Mouse (Mus musculus) hindbrain, embryonic 16.5 days (tissue): ENCODE data around the gene Selenoo. TPM values are rescaled to one million over a fixed set of nuclear protein-coding genes. Genes with fewer than 3 reads are reported as not detected.

Experiments
- ATAC-seq: fragments of 200-750 bp; cut with Nextera tagmentation; 2 replicates; pipeline ENCODE4 v1.8.0; 2017; ENCODE audit warnings: moderate TSS enrichment, moderate library complexity
- H3K27ac ChIP-seq: fragments of 300-500 bp; sonication (generic); 2 replicates; pipeline ENCODE4 v1.5.1; 2014; ENCODE audit warnings: low read depth, mild to moderate bottlenecking, control low read depth, low read length, moderate library complexity
- H3K27me3 ChIP-seq: fragments of 300-500 bp; sonication (generic); replicated peaks from 2 replicates; pipeline ENCODE4 v1.6.1; 2014; ENCODE audit warnings: low read length; ENCODE audit not compliant: control insufficient read depth, insufficient read depth
- H3K36me3 ChIP-seq: fragments of 300-500 bp; sonication (generic); 2 replicates; pipeline ENCODE4 v1.6.1; 2014; ENCODE audit warnings: mild to moderate bottlenecking, low read length, moderate library complexity, mixed read lengths; ENCODE audit not compliant: control insufficient read depth, insufficient read depth
- H3K4me1 ChIP-seq: fragments of 300-500 bp; sonication (generic); 2 replicates; pipeline ENCODE4 v1.6.1; 2014; ENCODE audit warnings: low read depth, low read length; ENCODE audit not compliant: control insufficient read depth, insufficient read depth
- H3K4me2 ChIP-seq: fragments of 300-500 bp; sonication (generic); 2 replicates; pipeline ENCODE4 v1.6.1; 2014; ENCODE audit warnings: mild to moderate bottlenecking, low read length, control low read depth, moderate library complexity
- H3K4me3 ChIP-seq: fragments of 300-500 bp; sonication (generic); 2 replicates; pipeline ENCODE4 v1.5.1; 2014; ENCODE audit warnings: mild to moderate bottlenecking, low read length, control low read depth, moderate library complexity
- H3K9ac ChIP-seq: fragments of 300-500 bp; sonication (generic); 2 replicates; pipeline ENCODE4 v1.6.1; 2014; ENCODE audit warnings: low read depth, mild to moderate bottlenecking, control low read depth, low read length, moderate library complexity
- H3K9me3 ChIP-seq: fragments of 300-500 bp; sonication (generic); 2 replicates; pipeline ENCODE4 v1.6.1; 2014; ENCODE audit warnings: mild to moderate bottlenecking, low read length, moderate library complexity; ENCODE audit not compliant: control insufficient read depth
- WGBS: fragments of 180-500 bp; shearing (Covaris S2); extraction: QIAGEN DNeasy Blood & Tissue Kit; methylation state at CpG from one replicate; pipeline ENCODE4 v1.1.7; 2014; 5-methylcytosine and 5-hydroxymethylcytosine counted together
- polyA plus RNA-seq: library from polyadenylated mRNA; unstranded; fragments of >200 nt; fragmentation: Nextera tagmentation; extraction: Ambion mirVana; gene quantifications from 2 replicates; pipeline ENCODE4 v1.2.1, GENCODE M21; 2015

The Selenoo gene
- polyA plus RNA-seq, 1 experiment from 2014 or later = 16.4 TPM

DNA sequence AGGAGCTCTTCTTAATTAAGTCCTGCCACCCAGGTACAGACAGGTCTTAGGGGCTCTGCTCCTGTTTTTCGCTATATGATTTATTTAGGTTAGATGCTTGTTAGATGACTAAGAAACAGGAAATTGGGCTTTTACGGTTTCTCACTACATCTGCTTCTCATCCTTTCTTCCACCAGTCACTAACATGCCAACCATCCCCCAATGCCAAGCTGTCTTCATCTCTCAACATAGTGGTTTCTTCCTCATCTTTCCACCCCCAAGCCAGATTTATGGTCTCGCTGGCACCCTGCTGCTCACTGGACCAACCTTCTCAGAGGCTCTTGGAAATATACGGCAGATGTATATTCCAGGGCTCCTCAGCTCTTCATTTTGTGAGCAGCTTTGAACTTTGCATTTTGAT lies 1.8 kb downstream of the Selenoo start:
- Histone ChIP-seq H3K36me3 (peaks cover 36% of the 10 kb centered on the region), H3K9ac (no peak overlapping the region), H3K4me3 (no peak overlapping the region), H3K4me2 (no peak overlapping the region), H3K27me3 (no peaks in the 10 kb centered on the region), H3K9me3 (no peaks in the 10 kb centered on the region), H3K4me1 (peaks cover 15% of the 10 kb centered on the region), H3K27ac (no peak overlapping the region)
- 90% methylated on average over 4 of the region's 4 CpGs for WGBS
- no peak for ATAC-seq

DNA sequence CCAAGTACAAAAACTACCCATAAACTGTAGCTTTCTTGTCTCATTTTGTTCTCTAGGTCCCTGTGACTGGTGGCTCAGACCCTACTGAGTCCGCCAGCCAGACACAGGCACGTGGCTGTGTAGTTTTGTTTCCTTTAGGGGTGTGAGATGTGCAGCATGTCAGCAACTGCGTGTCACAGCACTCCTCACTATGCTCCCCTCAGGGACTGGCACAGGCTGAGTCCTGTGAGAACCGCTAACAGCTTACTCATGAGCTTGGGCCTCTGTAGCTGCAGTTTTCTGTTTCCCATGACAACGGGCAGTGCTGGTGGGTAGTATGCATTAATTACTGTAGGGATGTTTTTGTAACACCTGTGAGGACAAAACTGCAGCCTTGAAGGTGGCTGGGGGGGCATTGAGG lies 3.3 kb downstream of the Selenoo start:
- Histone ChIP-seq H3K4me1 (peaks cover 15% of the 10 kb centered on the region), H3K9ac (no peak overlapping the region), H3K4me3 (no peak overlapping the region), H3K4me2 (no peak overlapping the region), H3K9me3 (no peaks in the 10 kb centered on the region), H3K36me3 (peaks cover 36% of the 10 kb centered on the region), H3K27ac (no peak overlapping the region), H3K27me3 (no peaks in the 10 kb centered on the region)
- WGBS = 77% methylated on average over 5 of the region's 5 CpGs
- ATAC-seq = no peak

DNA sequence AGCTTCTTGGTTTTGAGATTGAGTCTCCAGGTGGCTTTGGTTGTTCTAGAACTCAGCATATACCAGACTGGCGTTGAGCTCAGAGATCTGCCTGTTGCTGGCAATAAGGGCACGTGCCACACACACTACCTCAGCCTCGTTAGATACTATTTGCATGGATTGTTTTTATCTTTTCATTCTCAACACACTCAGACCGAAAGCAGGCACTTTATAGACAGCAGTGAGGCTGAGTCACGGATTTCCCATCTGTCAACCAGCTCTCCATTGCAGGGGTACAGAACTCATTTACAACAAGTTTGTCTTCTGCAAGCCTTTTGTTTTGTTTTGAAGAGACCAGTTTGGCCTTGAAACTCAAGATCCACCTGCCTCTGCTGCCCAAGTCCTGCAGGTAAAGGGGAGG lies 8.6 kb downstream of the Selenoo start:
- no peaks in the 10 kb centered on the region for H3K27me3 ChIP-seq
- no peaks in the 10 kb centered on the region for H3K9me3 ChIP-seq
- no peak overlapping the region for H3K27ac ChIP-seq
- ATAC-seq = no peak
- H3K9ac ChIP-seq = no peak overlapping the region
- no peak overlapping the region for H3K4me3 ChIP-seq
- H3K36me3 ChIP-seq = peaks cover 78% of the 10 kb centered on the region
- H3K4me1 ChIP-seq = no peaks in the 10 kb centered on the region
- no peak overlapping the region for H3K4me2 ChIP-seq
- 93% methylated on average over 5 of the region's 5 CpGs for WGBS

DNA sequence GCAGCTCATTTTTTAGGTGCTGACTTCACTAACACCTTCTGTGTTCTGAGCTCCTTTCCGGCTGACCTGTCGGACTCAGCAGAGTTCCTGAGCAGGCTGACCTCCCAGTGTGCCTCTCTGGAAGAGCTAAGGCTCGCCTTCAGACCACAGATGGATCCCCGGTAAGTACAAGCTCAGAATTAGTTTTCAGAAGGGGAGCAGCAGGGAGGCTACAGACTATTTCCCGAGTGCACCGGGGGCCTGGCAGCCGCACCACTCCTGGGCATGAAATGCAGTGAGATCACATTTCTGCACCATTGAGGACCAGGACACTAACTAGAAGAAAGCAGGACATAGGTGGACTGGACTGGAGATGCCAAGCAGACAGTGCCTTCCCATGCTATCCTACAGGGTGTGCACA lies 9.7 kb downstream of the Selenoo start:
- no peak overlapping the region for H3K9ac ChIP-seq
- no peak overlapping the region for H3K27ac ChIP-seq
- no peaks in the 10 kb centered on the region for H3K9me3 ChIP-seq
- WGBS = 89% methylated on average over 7 of the region's 7 CpGs
- H3K4me1 ChIP-seq = no peaks in the 10 kb centered on the region
- H3K27me3 ChIP-seq = no peaks in the 10 kb centered on the region
- no peak overlapping the region for H3K4me2 ChIP-seq
- ATAC-seq = no peak
- no peak overlapping the region for H3K4me3 ChIP-seq
- H3K36me3 ChIP-seq = peaks cover 79% of the 10 kb centered on the region

DNA sequence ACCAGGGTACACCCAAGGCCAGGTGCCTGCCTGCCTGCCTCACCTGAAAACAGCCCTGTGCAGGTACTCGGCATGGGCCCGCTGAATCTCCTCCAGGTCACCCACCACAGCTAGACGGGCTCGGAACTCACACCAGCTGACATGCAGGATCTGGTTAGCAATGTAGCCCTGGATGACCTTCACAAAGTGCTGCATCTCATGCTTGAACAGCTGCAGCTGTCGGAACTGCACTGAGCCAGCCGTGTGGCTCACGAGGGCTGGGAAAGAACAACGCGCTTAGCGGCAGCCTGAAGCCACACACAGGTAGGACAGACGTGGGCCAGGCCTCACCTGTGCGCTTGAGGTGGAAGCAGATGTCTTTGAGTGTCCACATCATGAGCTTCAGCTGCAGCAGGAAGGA lies 11.9 kb downstream of the Selenoo start:
- ATAC-seq = no peak
- Histone ChIP-seq H3K27ac (no peak overlapping the region), H3K9ac (no peak overlapping the region), H3K27me3 (no peaks in the 10 kb centered on the region), H3K4me1 (no peaks in the 10 kb centered on the region), H3K4me3 (no peak overlapping the region), H3K36me3 (peaks cover 78% of the 10 kb centered on the region), H3K9me3 (no peaks in the 10 kb centered on the region), H3K4me2 (no peak overlapping the region)
- 87% methylated on average over 12 of the region's 12 CpGs for WGBS

DNA sequence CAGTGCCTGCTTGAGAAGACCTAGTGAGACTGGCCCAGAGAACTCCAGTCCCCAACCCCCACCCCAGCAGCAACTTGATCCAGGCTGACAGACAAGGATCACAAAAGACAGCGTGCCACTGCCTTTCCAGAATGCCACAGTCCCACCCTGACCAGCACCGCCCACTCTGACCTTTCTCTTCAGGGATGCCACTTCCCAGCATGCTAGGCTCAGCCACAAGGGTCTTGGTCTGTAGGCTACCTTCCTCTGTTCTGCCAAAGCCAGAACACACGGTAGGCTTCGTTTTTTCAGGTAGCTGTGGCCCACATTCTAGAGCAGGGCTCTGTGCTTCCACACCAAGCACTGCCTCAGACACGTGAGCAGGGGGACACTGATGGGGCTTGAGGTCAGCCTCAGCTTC lies 13.8 kb downstream of the Selenoo start:
- Histone ChIP-seq H3K4me3 (no peak overlapping the region), H3K4me1 (no peaks in the 10 kb centered on the region)

DNA sequence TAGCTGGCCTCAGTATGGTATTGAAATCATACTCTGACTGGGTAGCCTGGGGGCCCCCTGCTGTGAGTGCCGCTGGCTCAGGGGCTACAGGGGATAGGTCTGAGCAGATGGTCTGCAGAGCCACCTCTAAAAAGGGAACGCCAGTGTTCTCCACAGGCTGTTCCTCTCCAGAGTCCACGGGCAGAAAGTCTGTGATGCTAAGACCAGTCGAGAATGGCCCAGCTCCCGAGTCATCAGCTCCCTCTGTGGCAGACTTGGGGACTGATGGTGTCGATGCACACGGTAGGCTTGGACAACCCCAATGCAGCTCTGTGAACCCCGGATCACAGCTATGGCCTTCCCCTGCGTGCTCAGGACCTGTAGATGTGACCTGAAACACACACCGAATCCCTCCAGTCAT lies 15.0 kb downstream of the Selenoo start:
- Histone ChIP-seq H3K27me3 (no peaks in the 10 kb centered on the region), H3K4me2 (no peak overlapping the region), H3K9ac (no peak overlapping the region), H3K9me3 (no peaks in the 10 kb centered on the region), H3K4me1 (no peaks in the 10 kb centered on the region), H3K36me3 (peaks cover 73% of the 10 kb centered on the region), H3K4me3 (no peak overlapping the region), H3K27ac (no peak overlapping the region)
- WGBS = 81% methylated on average over 10 of the region's 10 CpGs
- no peak for ATAC-seq

More for the DNA sequence above, 13.8 kb downstream of the Selenoo start:
- no peak overlapping the region for H3K27ac ChIP-seq
- no peak for ATAC-seq
- 42% methylated on average over 5 of the region's 5 CpGs for WGBS
- no peaks in the 10 kb centered on the region for H3K9me3 ChIP-seq
- H3K4me2 ChIP-seq = no peak overlapping the region
- no peak overlapping the region for H3K9ac ChIP-seq
- H3K36me3 ChIP-seq = peaks cover 74% of the 10 kb centered on the region
- H3K27me3 ChIP-seq = no peaks in the 10 kb centered on the region

DNA sequence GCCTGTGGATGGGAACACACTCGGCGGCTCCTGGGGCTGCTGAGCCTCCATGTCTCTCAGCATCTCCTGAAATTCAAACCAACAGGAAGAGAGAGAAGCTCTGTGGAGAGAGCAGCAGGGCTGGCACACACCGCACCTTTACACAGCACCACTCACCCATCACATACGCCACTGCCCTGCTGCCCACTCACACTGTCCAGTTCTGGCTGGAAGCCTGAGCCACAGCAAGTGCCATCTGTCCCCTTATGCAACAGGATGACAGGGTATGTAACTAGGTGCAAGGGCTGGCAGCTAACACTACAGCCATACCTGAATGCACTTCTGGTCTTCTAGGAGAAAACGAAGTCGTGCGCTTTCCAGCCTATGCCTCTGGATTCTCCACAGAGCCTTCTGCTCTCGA lies 15.5 kb downstream of the Selenoo start:
- no peak overlapping the region for H3K27ac ChIP-seq
- no peak overlapping the region for H3K4me3 ChIP-seq
- H3K9me3 ChIP-seq = no peaks in the 10 kb centered on the region
- peaks cover 74% of the 10 kb centered on the region for H3K36me3 ChIP-seq
- H3K4me1 ChIP-seq = no peaks in the 10 kb centered on the region
- ATAC-seq = no peak
- no peak overlapping the region for H3K9ac ChIP-seq
- H3K27me3 ChIP-seq = no peaks in the 10 kb centered on the region
- 93% methylated on average over 8 of the region's 8 CpGs for WGBS
- H3K4me2 ChIP-seq = no peak overlapping the region

DNA sequence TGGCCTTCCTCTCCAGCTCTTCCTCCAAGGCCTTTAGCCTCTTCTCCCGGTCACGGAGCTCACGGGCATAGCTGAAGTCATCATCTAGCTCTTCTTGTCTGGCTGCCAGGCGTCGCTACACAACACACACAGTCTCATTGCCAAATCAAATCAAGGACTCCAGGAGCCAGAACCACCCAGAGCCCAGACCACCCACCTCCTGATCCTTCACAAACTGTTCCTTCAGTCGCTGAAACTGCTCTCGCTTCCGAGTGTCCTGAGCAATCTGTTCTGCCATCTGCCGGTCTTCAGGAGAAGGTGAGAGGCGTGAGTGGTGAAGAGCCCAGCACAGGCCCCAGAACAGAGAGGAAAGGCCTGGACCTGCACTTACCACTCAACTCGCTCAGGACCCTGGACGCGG lies 17.2 kb downstream of the Selenoo start:
- ATAC-seq = no peak
- H3K9me3 ChIP-seq = no peaks in the 10 kb centered on the region
- no peaks in the 10 kb centered on the region for H3K4me1 ChIP-seq
- 92% methylated on average over 13 of the region's 13 CpGs for WGBS
- no peak overlapping the region; the same call in 1 of the 2 replicates for H3K9ac ChIP-seq
- H3K4me2 ChIP-seq = no peak overlapping the region
- H3K27me3 ChIP-seq = no peaks in the 10 kb centered on the region
- no peak overlapping the region for H3K27ac ChIP-seq
- no peak overlapping the region for H3K4me3 ChIP-seq
- peaks cover 70% of the 10 kb centered on the region for H3K36me3 ChIP-seq

DNA sequence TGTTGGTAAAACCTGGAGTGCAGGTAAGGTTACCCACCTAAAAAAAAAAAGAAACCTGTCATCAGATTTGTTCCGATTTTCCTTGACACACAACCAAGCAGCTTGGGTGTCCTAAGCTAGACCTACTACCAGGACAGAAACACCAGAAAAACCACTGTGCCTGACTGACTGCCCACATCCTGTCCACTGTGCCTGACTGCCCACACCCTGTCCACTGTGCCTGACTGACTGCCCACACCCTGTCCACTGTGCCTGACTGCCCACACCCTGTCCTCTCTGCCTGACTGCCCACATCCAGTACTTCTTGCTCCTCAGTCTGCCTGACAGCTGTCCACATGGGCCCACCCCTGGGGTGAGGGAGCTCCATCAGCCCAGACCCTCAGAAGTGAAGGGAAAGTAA lies 18.1 kb downstream of the Selenoo start:
- 86% methylated on average over 1 of the region's 1 CpGs for WGBS
- peaks cover 64% of the 10 kb centered on the region for H3K36me3 ChIP-seq
- H3K9ac ChIP-seq = no peak overlapping the region

More for the DNA sequence above, 18.1 kb downstream of the Selenoo start:
- H3K27me3 ChIP-seq = no peaks in the 10 kb centered on the region
- H3K9me3 ChIP-seq = no peaks in the 10 kb centered on the region
- no peak overlapping the region for H3K4me2 ChIP-seq
- no peak overlapping the region for H3K4me3 ChIP-seq
- H3K27ac ChIP-seq = no peak overlapping the region
- no peaks in the 10 kb centered on the region for H3K4me1 ChIP-seq
- ATAC-seq = no peak
